9 mouse cellular contexts compared by ENCODE assay signal in the genomic region with DNA sequence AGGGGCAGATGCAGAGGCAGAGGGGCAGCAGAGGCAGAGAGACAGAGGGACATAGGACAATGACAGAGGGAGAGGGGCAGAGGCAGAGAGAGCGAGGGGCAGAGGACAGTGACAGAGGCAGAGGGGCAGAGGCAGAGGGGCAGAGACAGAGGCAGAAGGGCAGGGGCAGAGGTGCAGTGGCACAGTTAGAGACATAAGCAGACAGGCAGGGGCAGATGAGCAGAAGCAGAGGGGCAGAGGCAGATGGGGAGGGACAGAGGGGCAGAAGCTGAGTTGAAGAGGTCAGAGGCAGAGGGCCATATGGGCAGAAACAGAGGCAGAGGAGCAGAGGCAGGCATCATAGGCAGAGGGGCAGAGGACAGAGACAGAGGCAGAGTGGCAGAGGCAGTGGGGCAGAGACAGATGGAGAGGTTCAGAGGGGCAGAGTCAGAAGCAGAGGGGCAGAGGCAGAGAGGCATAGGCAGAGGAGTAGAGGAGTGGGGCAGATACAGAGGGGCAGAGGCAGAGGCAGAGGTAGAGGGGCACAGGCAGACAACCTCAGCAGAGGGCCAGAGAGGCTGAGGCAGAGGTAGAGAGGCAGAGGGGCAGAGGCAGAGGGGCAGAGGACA. TPM values are rescaled to one million over a fixed set of nuclear protein-coding genes. Genes with fewer than 3 reads are reported as not detected.
DNase-seq lines count a peak whose midpoint lies in the region; ATAC-seq and TF ChIP-seq lines count a peak whose summit lies in the region.
"Had no signal": no experiment of that assay in that cellular context is flagged by ENCODE, and none has a peak within 500 bp of the region (broad histone marks: within the 10 kb centered on the region; RNA-seq: fewer than 3 reads in every experiment).

No protein-coding gene starts in this region.

- H3K9ac ChIP-seq in lung, postnatal 0 days (replicated peaks; ENCODE audit: low read depth) = no peak overlapping the region
- no peak overlapping the region for H3K9ac ChIP-seq in stomach, postnatal 0 days (ENCODE audit: low read length)

- ATAC-seq in lung, postnatal 0 days = peak; percentile 35
- peak; percentile 59 for ATAC-seq in megakaryocyte-erythroid progenitor cell, adult 5-6 weeks (replicated peaks; ENCODE audit: low FRiP score, low TSS enrichment, poor library complexity, severe bottlenecking)
- peak; percentile 70 for ATAC-seq in stomach, postnatal 0 days (ENCODE audit: low FRiP score, low TSS enrichment)
- ATAC-seq: Patski had no signal

- no peak overlapping the region for H3K27ac ChIP-seq in lung, postnatal 0 days (ENCODE audit: low read length)
- no peak overlapping the region for H3K27ac ChIP-seq in stomach, postnatal 0 days (replicated peaks)

- H3K4me3 ChIP-seq in lung, postnatal 0 days (ENCODE audit: low read depth, low read length) = no peak overlapping the region
- H3K4me3 ChIP-seq in stomach, postnatal 0 days (ENCODE audit: low read depth, low read length) = no peak overlapping the region

- peak; percentile 2 for DNase-seq in embryo, embryonic 9.5 days (ENCODE audit: extremely low spot score)
- DNase-seq in embryo, embryonic 10.5 days (ENCODE audit: low spot score) = no peak
- no peak for DNase-seq in lung, postnatal 0 days (ENCODE audit: low spot score)
- DNase-seq in lung, postnatal 36 days = no peak
- DNase-seq in stomach, postnatal 0 days (ENCODE audit: low spot score) = no peak
- DNase-seq in adrenal gland, postnatal 10 days = no peak
- DNase-seq in left cerebral cortex, adult 11 months (ENCODE audit: low spot score) = no peak

- H3K27me3 ChIP-seq in lung, postnatal 0 days (replicated peaks; ENCODE audit: insufficient read depth, low read length) = no peaks in the 10 kb centered on the region
- H3K27me3 ChIP-seq in stomach, postnatal 0 days (ENCODE audit: control insufficient read depth, insufficient read depth, low read length) = no peaks in the 10 kb centered on the region
- H3K27me3 ChIP-seq: Patski had no signal

- no peaks in the 10 kb centered on the region for H3K9me3 ChIP-seq in lung, postnatal 0 days (ENCODE audit: low read length)
- H3K9me3 ChIP-seq in stomach, postnatal 0 days (ENCODE audit: control insufficient read depth, low read length) = no peaks in the 10 kb centered on the region

- H3K4me2 ChIP-seq in lung, postnatal 0 days (replicated peaks; ENCODE audit: low read depth, low read length) = no peak overlapping the region
- H3K4me2 ChIP-seq in stomach, postnatal 0 days (replicated peaks; ENCODE audit: low read depth) = no peak overlapping the region

- no peak for TF ChIP-seq CTCF in lung, postnatal 0 days (IDR thresholded peaks at IDR 0.05)
- TF ChIP-seq CTCF in stomach, postnatal 0 days (IDR thresholded peaks at IDR 0.05; ENCODE audit: low read depth) = no peak

- no peak for TF ChIP-seq EP300 in lung, postnatal 0 days (IDR thresholded peaks at IDR 0.05)
- no peak for TF ChIP-seq EP300 in stomach, postnatal 0 days (optimal IDR thresholded peaks at IDR 0.05)

- WGBS in lung, postnatal 0 days = 80% methylated on average over 1 of the region's 1 CpGs
- WGBS in stomach, postnatal 0 days = 80% methylated on average over 1 of the region's 1 CpGs

- no peaks in the 10 kb centered on the region for H3K4me1 ChIP-seq in lung, postnatal 0 days (ENCODE audit: insufficient read depth, low read depth, low read length)
- H3K4me1 ChIP-seq in stomach, postnatal 0 days (replicated peaks; ENCODE audit: control insufficient read depth, insufficient read depth) = no peaks in the 10 kb centered on the region

- no peaks in the 10 kb centered on the region for H3K36me3 ChIP-seq in lung, postnatal 0 days (ENCODE audit: insufficient read depth, low read length)
- no peaks in the 10 kb centered on the region for H3K36me3 ChIP-seq in stomach, postnatal 0 days (ENCODE audit: control insufficient read depth, insufficient read depth, low read length)

RNA-seq across cellular contexts. Expression of gene Atg4a, which starts 40.3 kb away (rescaled TPM):
- polyA plus RNA-seq in lung, postnatal 0 days (2015; fragmentation: Nextera tagmentation; extraction: Ambion mirVana) = 24.5 and 28.3 TPM in 2 replicates
- 13.9 and 21.3 TPM in 2 replicates for total RNA-seq in megakaryocyte-erythroid progenitor cell, adult 5-6 weeks (2014; fragmentation: Nextera tagmentation)
- total RNA-seq in megakaryocyte-erythroid progenitor cell, adult 5-6 weeks (2017) = 19.1 and 26.9 TPM in 2 replicates
- polyA plus RNA-seq in stomach, postnatal 0 days (2015; fragmentation: Nextera tagmentation; extraction: Ambion mirVana) = 17.5 and 18.4 TPM in 2 replicates
- total RNA-seq in adrenal gland, postnatal 10 days (2021) = 10 to 100 TPM; 10.6 to 14.5 TPM

RNA-seq across cellular contexts. Expression of gene Psmd10, which starts 40.5 kb away (rescaled TPM):
- polyA plus RNA-seq in lung, postnatal 0 days (2015; fragmentation: Nextera tagmentation; extraction: Ambion mirVana) = 37.1 and 40.5 TPM in 2 replicates
- total RNA-seq in megakaryocyte-erythroid progenitor cell, adult 5-6 weeks (2014; fragmentation: Nextera tagmentation) = 19.2 and 30.8 TPM in 2 replicates
- 51.2 and 61.8 TPM in 2 replicates for total RNA-seq in megakaryocyte-erythroid progenitor cell, adult 5-6 weeks (2017)
- polyA plus RNA-seq in stomach, postnatal 0 days (2015; fragmentation: Nextera tagmentation; extraction: Ambion mirVana) = 29.8 and 32.3 TPM in 2 replicates
- 10 to 100 TPM; 23.0 to 24.3 TPM for total RNA-seq in adrenal gland, postnatal 10 days (2021)
